Mouse (Mus musculus): ENCODE measurements at regions not wholly inside any gene's neighbourhood (a gene's known extent, or its start where the extent isn't known, plus 50 kb on each side); places are given as distances from the start of the nearest gene placed in this dataset.

DNA sequence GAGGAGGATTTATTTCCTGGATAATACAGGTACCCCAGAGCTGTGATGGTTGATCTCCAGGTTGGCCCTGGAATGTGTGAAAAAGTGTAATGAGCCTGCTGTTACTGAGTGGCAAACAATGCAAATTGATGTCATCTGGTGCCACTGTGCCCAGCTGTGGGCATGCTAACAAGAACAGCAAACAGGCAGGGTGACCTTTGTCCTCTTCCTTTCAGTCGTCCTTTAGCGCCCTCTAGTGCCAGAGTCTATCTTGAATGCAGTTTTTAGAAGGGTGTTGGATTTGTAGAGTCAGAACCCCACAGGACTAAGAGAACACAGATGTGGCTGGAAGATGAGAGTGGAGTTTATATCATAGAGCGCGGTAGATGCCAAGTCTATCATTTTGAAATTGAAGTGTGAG, 164.3 kb downstream of the Sdhaf3 start:
- H3K4me2 ChIP-seq = no peak overlapping the region
- no peak overlapping the region for H3K27ac ChIP-seq
- H3K4me1 ChIP-seq = no peaks in the 10 kb centered on the region
- no peaks in the 10 kb centered on the region for H3K27me3 ChIP-seq (replicated peaks)
- H3K4me3 ChIP-seq = no peak overlapping the region
- 33% methylated on average over 4 of the region's 4 CpGs for WGBS
- H3K36me3 ChIP-seq (replicated peaks) = no peaks in the 10 kb centered on the region
- no peak for ATAC-seq (replicated peaks)
- H3K9me3 ChIP-seq = no peaks in the 10 kb centered on the region
- no peak overlapping the region for H3K9ac ChIP-seq

DNA sequence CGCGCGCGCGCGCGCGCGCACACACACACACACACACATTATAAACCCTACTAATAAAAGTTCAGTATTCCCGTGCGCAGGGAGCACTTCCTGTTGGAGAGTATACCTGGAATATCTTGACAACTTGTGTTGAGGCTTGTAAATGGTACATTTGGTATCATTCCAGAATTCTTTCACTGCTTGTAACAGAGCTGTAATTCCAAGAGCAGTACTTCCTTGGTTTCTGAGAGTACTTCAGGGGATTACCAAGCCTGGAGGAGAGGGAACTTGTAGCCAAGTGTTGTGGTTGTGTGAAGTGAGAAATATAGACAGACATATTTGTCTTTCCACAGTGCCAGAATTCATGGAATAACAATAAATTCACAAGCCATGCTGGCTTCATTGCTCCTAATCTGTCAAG, 177.2 kb downstream of the Sdhaf3 start:
- 100% methylated on average over 11 of the region's 11 CpGs for WGBS
- Histone ChIP-seq H3K36me3 (replicated peaks) (no peaks in the 10 kb centered on the region), H3K9ac (no peak overlapping the region), H3K4me3 (no peak overlapping the region), H3K4me2 (no peak overlapping the region), H3K4me1 (no peaks in the 10 kb centered on the region), H3K27me3 (replicated peaks) (no peaks in the 10 kb centered on the region), H3K27ac (no peak overlapping the region), H3K9me3 (no peaks in the 10 kb centered on the region)
- ATAC-seq (replicated peaks) = no peak

DNA sequence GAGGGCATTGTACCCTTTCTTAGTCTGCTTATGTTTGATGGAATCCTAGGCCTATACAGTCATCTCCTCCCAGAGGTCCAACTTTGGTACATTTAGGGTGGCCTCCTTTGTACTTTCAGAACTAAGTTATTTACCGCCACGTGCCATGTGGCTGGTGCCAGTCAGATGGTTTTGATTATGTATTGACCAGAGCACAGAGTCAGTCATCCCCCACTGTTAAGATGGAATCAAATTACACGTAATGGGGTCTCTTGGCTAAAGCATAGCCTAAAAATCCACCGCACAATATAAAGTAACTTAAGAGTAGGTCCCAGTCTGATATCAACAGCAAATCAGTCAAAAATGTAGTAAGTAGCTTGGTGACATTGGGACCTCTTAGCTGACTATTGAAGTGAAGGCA, 178.3 kb downstream of the Sdhaf3 start:
- Histone ChIP-seq H3K4me1 (no peaks in the 10 kb centered on the region), H3K4me2 (no peak overlapping the region), H3K27me3 (replicated peaks) (no peaks in the 10 kb centered on the region), H3K9me3 (no peaks in the 10 kb centered on the region), H3K36me3 (replicated peaks) (no peaks in the 10 kb centered on the region), H3K27ac (no peak overlapping the region), H3K4me3 (no peak overlapping the region), H3K9ac (no peak overlapping the region)
- no peak for ATAC-seq (replicated peaks)
- WGBS = 87% methylated on average over 4 of the region's 4 CpGs

DNA sequence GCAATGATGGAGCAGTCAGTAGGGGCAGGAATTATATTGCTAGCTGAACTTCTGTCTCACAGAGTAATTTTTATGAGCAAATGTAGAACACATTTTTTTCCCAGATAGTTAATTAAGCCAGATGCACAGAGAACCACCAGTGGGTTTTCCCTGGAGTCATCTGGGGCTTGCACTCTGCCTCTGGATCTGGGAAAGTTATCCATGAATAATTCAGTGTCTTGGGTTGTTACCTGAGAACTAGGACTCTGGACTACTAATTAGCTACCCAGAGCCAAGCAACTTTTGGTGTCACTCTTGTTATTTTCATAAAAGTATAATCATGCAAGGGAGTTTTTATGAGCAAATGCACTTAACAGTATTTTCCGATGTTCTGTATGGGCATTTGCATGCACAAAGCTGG, 179.1 kb downstream of the Sdhaf3 start:
- Histone ChIP-seq H3K9me3 (no peaks in the 10 kb centered on the region), H3K9ac (no peak overlapping the region), H3K36me3 (replicated peaks) (no peaks in the 10 kb centered on the region), H3K27me3 (replicated peaks) (no peaks in the 10 kb centered on the region), H3K4me1 (no peaks in the 10 kb centered on the region), H3K4me3 (no peak overlapping the region), H3K4me2 (no peak overlapping the region), H3K27ac (no peak overlapping the region)
- ATAC-seq (replicated peaks) = peak; percentile 82; the same call in 1 of the 2 replicates
- WGBS = 81% methylated on average over 1 of the region's 1 CpGs

DNA sequence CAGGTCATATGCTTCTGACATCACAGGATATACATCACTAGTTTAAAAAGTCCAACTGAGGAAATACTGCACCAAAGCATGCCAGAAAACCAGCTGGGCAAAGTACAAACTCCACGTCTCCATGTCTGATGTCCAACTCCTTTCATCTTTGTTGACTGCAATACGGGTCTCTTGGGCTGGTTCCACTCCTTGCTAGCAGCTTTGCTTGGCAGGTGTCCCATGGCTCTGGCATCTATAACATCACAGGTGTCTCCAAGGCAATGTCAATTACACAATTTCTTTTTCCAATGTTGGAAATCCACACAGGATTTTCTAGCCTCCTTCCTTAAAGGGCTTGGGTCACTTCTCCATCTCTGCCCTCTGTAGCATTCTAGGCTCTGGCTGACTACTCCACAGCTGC, 225.9 kb downstream of the Sdhaf3 start:
- no peak overlapping the region for H3K4me2 ChIP-seq
- no peaks in the 10 kb centered on the region for H3K36me3 ChIP-seq (replicated peaks)
- WGBS = 87% methylated on average over 2 of the region's 2 CpGs
- H3K27me3 ChIP-seq (replicated peaks) = no peaks in the 10 kb centered on the region
- no peak overlapping the region for H3K9ac ChIP-seq
- H3K9me3 ChIP-seq = no peaks in the 10 kb centered on the region
- H3K27ac ChIP-seq = no peak overlapping the region
- no peak overlapping the region for H3K4me3 ChIP-seq
- no peaks in the 10 kb centered on the region for H3K4me1 ChIP-seq
- no peak for ATAC-seq (replicated peaks)

DNA sequence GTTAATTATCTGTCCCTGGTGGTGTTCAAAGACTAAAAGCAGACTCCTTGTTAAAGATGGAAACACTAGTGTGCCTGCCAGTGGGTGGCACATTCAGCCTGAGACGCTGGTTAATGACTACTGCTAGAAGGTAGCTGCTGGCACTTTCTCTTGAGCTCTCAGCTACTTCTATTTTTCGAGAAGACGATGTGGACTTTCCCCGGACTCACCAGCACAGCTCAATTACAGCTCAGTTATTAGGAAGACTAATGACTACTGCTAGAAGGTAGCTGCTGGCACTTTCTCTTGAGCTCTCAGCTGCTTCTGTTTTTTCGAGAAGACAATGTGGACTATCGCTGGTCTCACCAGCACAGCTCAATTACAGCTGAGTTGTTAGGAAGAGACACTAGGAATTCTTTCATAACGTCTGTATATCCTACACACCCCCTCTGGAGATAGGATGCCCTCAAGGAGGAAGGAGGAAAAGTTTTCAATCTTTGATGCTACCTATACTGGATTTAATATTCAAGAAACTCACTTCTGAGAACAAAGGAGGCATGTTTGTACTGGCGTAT, 243.3 kb downstream of the Sdhaf3 start:
- Histone ChIP-seq H3K4me1 (no peaks in the 10 kb centered on the region), H3K36me3 (replicated peaks) (no peaks in the 10 kb centered on the region), H3K4me3 (no peak overlapping the region), H3K9ac (no peak overlapping the region), H3K27me3 (replicated peaks) (no peaks in the 10 kb centered on the region), H3K9me3 (no peaks in the 10 kb centered on the region), H3K4me2 (no peak overlapping the region), H3K27ac (no peak overlapping the region)
- ATAC-seq (replicated peaks) = peak; percentile 73; the same call in 1 of the 2 replicates
- 61% methylated on average over 8 of the region's 8 CpGs for WGBS

DNA sequence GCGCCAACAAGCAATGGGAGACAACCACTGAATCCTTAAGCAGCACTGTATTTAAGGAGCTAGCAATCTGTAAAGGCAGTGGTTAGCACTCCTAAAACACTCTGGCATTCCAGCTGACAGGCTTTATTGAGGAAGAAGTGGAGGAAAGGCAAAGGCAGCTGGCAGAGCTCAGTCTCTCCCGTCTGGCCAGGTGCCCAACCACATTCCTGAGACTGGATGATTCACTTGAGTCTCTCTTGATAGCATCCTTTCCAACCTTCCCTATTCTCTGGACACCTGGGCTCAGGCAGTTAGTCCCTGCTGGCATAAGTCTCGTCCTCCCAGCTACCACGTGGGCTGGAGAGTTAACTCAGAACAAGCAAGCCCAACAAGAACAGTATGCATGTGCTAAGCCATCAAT, 260.1 kb downstream of the Sdhaf3 start:
- no peak overlapping the region for H3K4me3 ChIP-seq
- no peak overlapping the region for H3K9ac ChIP-seq
- H3K4me1 ChIP-seq = no peaks in the 10 kb centered on the region
- H3K27me3 ChIP-seq (replicated peaks) = no peaks in the 10 kb centered on the region
- no peak for ATAC-seq (replicated peaks)
- H3K27ac ChIP-seq = no peak overlapping the region
- WGBS = 70% methylated on average over 4 of the region's 4 CpGs
- no peaks in the 10 kb centered on the region for H3K36me3 ChIP-seq (replicated peaks)
- no peaks in the 10 kb centered on the region for H3K9me3 ChIP-seq
- H3K4me2 ChIP-seq = no peak overlapping the region

DNA sequence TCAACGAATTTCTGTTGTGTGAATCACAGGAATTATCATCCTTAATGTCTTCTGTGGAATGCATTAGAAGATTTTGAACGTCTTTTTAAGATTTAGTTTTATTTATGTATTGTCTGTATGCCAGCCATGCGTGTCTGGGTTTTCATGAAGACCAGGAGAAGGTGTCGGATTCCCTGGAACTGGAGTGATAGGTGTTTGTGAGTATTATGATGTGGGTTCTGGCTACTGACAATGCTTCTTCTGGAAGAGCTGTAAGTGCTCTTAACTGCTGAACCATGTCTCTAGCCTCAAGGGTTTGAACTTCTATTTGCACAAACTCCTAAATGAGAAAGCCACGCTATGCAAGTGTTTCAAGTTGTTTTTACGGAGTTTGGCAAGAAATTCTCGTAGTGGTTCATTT, 296.5 kb downstream of the Sdhaf3 start:
- no peaks in the 10 kb centered on the region for H3K4me1 ChIP-seq
- ATAC-seq (replicated peaks) = no peak
- no peak overlapping the region for H3K9ac ChIP-seq
- no peaks in the 10 kb centered on the region for H3K9me3 ChIP-seq
- WGBS = 70% methylated on average over 7 of the region's 7 CpGs
- H3K27ac ChIP-seq = no peak overlapping the region
- no peaks in the 10 kb centered on the region for H3K36me3 ChIP-seq (replicated peaks)
- H3K4me3 ChIP-seq = no peak overlapping the region
- H3K4me2 ChIP-seq = no peak overlapping the region
- H3K27me3 ChIP-seq (replicated peaks) = no peaks in the 10 kb centered on the region

DNA sequence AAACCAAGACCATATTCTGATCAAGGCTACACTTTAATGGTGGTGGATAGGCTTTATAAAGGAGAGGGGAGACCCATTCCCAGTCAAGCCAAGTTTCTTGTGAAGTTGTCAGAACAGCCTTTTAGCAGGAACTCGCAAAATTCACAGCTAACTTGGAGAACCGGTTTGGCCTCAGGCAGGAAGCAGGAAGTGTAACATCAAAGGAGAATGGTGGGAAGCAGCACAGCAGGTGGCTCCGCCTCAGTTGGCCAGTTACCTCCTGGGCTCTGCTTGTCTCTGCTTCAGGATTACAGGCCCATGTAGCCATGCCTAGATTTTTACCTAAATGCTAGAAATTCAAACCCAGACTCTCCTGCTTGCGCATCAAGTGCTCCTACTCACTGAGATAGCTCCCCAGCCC, 277.2 kb upstream of the Tac1 start:
- 56% methylated on average over 4 of the region's 4 CpGs for WGBS

DNA sequence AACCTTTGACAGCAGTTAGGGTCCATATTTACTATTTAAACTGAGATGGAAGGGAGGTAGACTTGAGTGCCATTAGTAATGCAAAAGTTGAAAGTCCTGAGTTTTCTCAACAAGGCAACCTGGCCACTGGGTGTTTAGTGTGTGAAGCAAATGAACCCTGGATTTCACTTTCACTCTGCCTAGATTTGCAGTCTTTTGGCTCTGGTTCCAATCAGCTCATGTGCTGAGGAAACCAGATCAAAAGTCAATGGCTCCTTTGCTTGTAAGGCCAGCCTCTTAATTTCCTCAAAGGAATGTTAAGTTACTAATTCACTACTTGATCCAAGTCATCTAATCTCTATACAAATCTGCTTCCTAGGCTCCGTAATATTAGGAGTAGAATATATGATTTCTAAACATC, 247.7 kb upstream of the Tac1 start:
- Histone ChIP-seq H3K4me3 (no peak overlapping the region), H3K36me3 (replicated peaks) (no peaks in the 10 kb centered on the region), H3K9me3 (no peaks in the 10 kb centered on the region), H3K4me1 (no peaks in the 10 kb centered on the region), H3K27me3 (replicated peaks) (no peaks in the 10 kb centered on the region), H3K4me2 (no peak overlapping the region), H3K9ac (no peak overlapping the region), H3K27ac (no peak overlapping the region)
- WGBS = 82% methylated on average over 1 of the region's 1 CpGs
- no peak for ATAC-seq (replicated peaks)

More for the DNA sequence above, 277.2 kb upstream of the Tac1 start:
- Histone ChIP-seq H3K9ac (no peak overlapping the region), H3K4me1 (no peaks in the 10 kb centered on the region), H3K27ac (no peak overlapping the region), H3K4me2 (no peak overlapping the region), H3K36me3 (replicated peaks) (no peaks in the 10 kb centered on the region), H3K9me3 (no peaks in the 10 kb centered on the region), H3K27me3 (replicated peaks) (no peaks in the 10 kb centered on the region), H3K4me3 (no peak overlapping the region)
- no peak for ATAC-seq (replicated peaks)

DNA sequence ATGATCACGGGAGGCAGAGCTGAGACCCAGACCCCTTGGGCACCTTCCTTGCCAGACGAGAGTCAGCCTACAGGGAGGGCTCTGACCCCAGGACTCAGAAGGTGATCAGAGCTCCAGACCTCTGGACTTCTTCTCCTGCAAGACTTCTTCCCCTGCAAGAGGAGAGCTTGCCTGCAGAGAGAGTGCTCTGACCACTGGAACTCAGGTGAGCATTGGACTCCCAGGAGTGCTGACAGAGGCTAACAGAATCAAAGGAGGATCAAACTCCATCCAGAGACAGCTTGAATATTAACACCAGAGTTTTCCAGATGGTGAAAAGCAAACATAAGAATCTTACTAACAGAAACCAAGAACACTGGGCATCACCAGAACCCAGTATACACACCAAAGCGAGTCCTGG, 241.2 kb upstream of the Tac1 start:
- ATAC-seq (replicated peaks) = no peak
- no peaks in the 10 kb centered on the region for H3K27me3 ChIP-seq (replicated peaks)
- H3K4me3 ChIP-seq = no peak overlapping the region
- no peaks in the 10 kb centered on the region for H3K36me3 ChIP-seq (replicated peaks)
- H3K9me3 ChIP-seq = no peaks in the 10 kb centered on the region
- no peak overlapping the region for H3K4me2 ChIP-seq
- no peak overlapping the region for H3K9ac ChIP-seq
- no peak overlapping the region for H3K27ac ChIP-seq
- 78% methylated on average over 3 of the region's 3 CpGs for WGBS
- no peaks in the 10 kb centered on the region for H3K4me1 ChIP-seq

DNA sequence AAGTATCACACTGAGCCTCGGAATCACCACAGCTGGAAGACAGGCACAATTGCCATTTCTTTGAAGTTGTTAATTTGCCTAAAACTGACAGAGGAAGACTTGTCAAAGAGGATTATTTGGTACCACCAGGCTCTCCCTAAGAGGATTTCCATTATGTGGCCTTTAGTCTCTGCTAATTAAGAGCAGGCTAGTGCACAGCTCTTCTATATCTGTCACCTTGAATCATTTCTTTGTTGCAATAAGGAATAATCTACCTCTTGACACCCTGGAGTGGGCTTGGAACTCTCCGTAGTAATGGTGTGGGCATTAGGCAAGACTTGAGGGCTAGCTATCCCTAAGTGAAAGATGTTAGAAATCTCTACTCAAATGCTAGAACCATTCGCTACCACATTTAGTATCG, 227.7 kb upstream of the Tac1 start:
- Histone ChIP-seq H3K27me3 (replicated peaks) (no peaks in the 10 kb centered on the region), H3K9me3 (no peaks in the 10 kb centered on the region), H3K36me3 (replicated peaks) (no peaks in the 10 kb centered on the region), H3K4me2 (no peak overlapping the region), H3K4me3 (no peak overlapping the region), H3K4me1 (no peaks in the 10 kb centered on the region), H3K27ac (no peak overlapping the region), H3K9ac (no peak overlapping the region)
- ATAC-seq (replicated peaks) = peak; percentile 48; the same call in 1 of the 2 replicates
- WGBS = 38% methylated on average over 4 of the region's 4 CpGs

DNA sequence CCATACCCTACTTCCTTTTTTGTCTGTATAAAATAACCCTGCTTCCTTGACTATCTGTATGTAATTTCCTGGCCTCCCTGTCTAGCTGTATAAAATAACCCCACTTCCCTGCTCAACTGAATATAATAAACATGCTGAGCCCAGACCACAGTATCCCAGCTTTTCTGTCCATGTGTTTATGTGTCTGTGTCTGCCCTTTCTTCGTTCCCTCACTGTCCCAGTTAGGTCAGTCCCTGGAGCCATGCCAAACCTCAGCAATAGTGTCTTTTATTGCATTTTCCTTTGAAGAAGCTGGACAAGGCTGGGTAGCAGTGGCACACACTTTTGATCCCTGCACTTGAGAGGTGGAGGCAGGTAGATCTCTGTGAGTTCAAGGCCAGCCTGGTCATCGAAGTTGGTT, 198.0 kb upstream of the Tac1 start:
- no peak overlapping the region for H3K9ac ChIP-seq
- H3K4me2 ChIP-seq = no peak overlapping the region
- no peaks in the 10 kb centered on the region for H3K4me1 ChIP-seq
- H3K36me3 ChIP-seq (replicated peaks) = no peaks in the 10 kb centered on the region
- WGBS = 68% methylated on average over 2 of the region's 2 CpGs
- no peaks in the 10 kb centered on the region for H3K27me3 ChIP-seq (replicated peaks)
- H3K9me3 ChIP-seq = no peaks in the 10 kb centered on the region
- no peak overlapping the region for H3K27ac ChIP-seq
- H3K4me3 ChIP-seq = no peak overlapping the region
- no peak for ATAC-seq (replicated peaks)

All from midbrain, embryonic 15.5 days (tissue).